In the genomic region with DNA sequence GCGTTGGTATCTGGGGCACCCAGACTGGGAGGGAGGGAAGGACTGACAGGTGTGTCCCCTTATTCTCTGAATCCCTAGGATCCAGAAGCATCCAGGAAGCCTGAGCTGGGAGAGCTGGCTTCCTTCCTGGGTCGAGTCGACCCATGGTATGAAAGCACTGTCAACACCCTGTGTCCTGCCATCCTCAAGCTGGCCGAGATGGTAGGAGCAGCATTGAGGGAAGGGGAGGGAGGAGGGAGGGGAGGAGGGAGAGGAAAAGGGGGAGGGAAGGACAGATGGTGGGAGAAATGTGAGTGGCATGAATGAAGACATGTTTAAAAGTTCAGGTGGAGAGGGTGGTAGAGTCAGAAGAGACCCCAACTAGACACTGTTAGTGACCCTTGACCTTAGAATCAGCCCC, we compare ENCODE assay signal across 26 mouse cellular contexts. TPM values are rescaled to one million over a fixed set of nuclear protein-coding genes. Genes with fewer than 3 reads are reported as not detected.
DNase-seq lines count a peak whose midpoint lies in the region; ATAC-seq and TF ChIP-seq lines count a peak whose summit lies in the region.
"Had no signal": no experiment of that assay in that cellular context is flagged by ENCODE, and none has a peak within 500 bp of the region (broad histone marks: within the 10 kb centered on the region; RNA-seq: fewer than 3 reads in every experiment).

No protein-coding gene starts in this region.

- intact Hi-C loops in left cerebral cortex, adult 2 months (cut with DNase I), result no loop called here
- intact Hi-C loops in left cerebral cortex, postnatal 25 days (cut with DNase I), result no loop called here

- no peak for ATAC-seq in embryonic facial prominence, embryonic 13.5 days (ENCODE audit: insufficient number of reproducible peaks, insufficient read depth, low FRiP score, low TSS enrichment, low read depth)
- 0 out of 2 replicates have a peak, but pooled peaks have one; percentile 7 for ATAC-seq in stomach, embryonic 15.5 days (ENCODE audit: insufficient read depth, low FRiP score, low read depth)
- ATAC-seq in stomach, postnatal 0 days (ENCODE audit: low FRiP score, low TSS enrichment), result no peak
- ATAC-seq: activated CD4-positive, CD25-positive, alpha-beta regulatory T cell, adult 4 months; forebrain, embryonic 16.5 days; hindbrain, embryonic 16.5 days had no signal

- no peaks in the 10 kb centered on the region for H3K36me3 ChIP-seq in embryonic facial prominence, embryonic 13.5 days
- no peaks in the 10 kb centered on the region for H3K36me3 ChIP-seq in embryonic facial prominence, embryonic 10.5 days (replicated peaks)
- no peaks in the 10 kb centered on the region for H3K36me3 ChIP-seq in stomach, embryonic 15.5 days
- no peaks in the 10 kb centered on the region for H3K36me3 ChIP-seq in stomach, postnatal 0 days (ENCODE audit: control insufficient read depth, insufficient read depth, low read length)
- H3K36me3 ChIP-seq: forebrain, embryonic 12.5 days; heart, embryonic 12.5 days; heart, embryonic 15.5 days; hindbrain, embryonic 10.5 days; hindbrain, embryonic 13.5 days had no signal

- no peak overlapping the region for H3K27ac ChIP-seq in embryonic facial prominence, embryonic 13.5 days
- no peak overlapping the region for H3K27ac ChIP-seq in embryonic facial prominence, embryonic 10.5 days (replicated peaks)
- H3K27ac ChIP-seq in left cerebral cortex, adult 2 months, result peak overlapping the region; percentile 28; the same call in 1 of the 2 replicates
- no peak overlapping the region for H3K27ac ChIP-seq in stomach, embryonic 15.5 days
- H3K27ac ChIP-seq in stomach, postnatal 0 days (replicated peaks), result no peak overlapping the region
- H3K27ac ChIP-seq: forebrain, embryonic 12.5 days; heart, embryonic 15.5 days; hindbrain, embryonic 10.5 days; hindbrain, embryonic 13.5 days had no signal

- no peak overlapping the region for H3K9ac ChIP-seq in embryonic facial prominence, embryonic 13.5 days
- no peak overlapping the region for H3K9ac ChIP-seq in stomach, embryonic 15.5 days
- H3K9ac ChIP-seq in stomach, postnatal 0 days (ENCODE audit: low read length), result no peak overlapping the region
- H3K9ac ChIP-seq: forebrain, embryonic 12.5 days; heart, embryonic 12.5 days; heart, embryonic 15.5 days; hindbrain, embryonic 13.5 days had no signal

- H3K27me3 ChIP-seq in embryonic facial prominence, embryonic 13.5 days, result peaks cover 7% of the 10 kb centered on the region
- H3K27me3 ChIP-seq in embryonic facial prominence, embryonic 10.5 days (replicated peaks; ENCODE audit: low read depth, poor library complexity, severe bottlenecking), result peaks cover 12% of the 10 kb centered on the region; the same call in 1 of the 2 replicates
- H3K27me3 ChIP-seq in stomach, embryonic 15.5 days (replicated peaks), result peaks cover 6% of the 10 kb centered on the region; the same call in 1 of the 2 replicates
- H3K27me3 ChIP-seq in stomach, postnatal 0 days (ENCODE audit: control insufficient read depth, insufficient read depth, low read length), result no peaks in the 10 kb centered on the region
- H3K27me3 ChIP-seq: heart, embryonic 15.5 days had no signal

- peaks cover 8% of the 10 kb centered on the region; the same call in 1 of the 2 replicates for H3K4me1 ChIP-seq in embryonic facial prominence, embryonic 13.5 days
- H3K4me1 ChIP-seq in embryonic facial prominence, embryonic 10.5 days, result 0 out of 2 replicates have a peak, but pooled peaks cover 3% of the 10 kb centered on the region
- H3K4me1 ChIP-seq in stomach, embryonic 15.5 days, result peaks cover 12% of the 10 kb centered on the region; the same call in 1 of the 2 replicates
- no peaks in the 10 kb centered on the region; the same call in 1 of the 2 replicates for H3K4me1 ChIP-seq in stomach, postnatal 0 days (replicated peaks; ENCODE audit: control insufficient read depth, insufficient read depth)
- H3K4me1 ChIP-seq: hindbrain, embryonic 13.5 days had no signal

- peak overlapping the region; percentile 34 for H3K4me2 ChIP-seq in embryonic facial prominence, embryonic 13.5 days
- H3K4me2 ChIP-seq in stomach, embryonic 15.5 days, result no peak overlapping the region
- H3K4me2 ChIP-seq in stomach, postnatal 0 days (replicated peaks; ENCODE audit: low read depth), result no peak overlapping the region
- H3K4me2 ChIP-seq: forebrain, embryonic 12.5 days; heart, embryonic 12.5 days; heart, embryonic 15.5 days; hindbrain, embryonic 13.5 days had no signal

- no peak for TF ChIP-seq CTCF in left cerebral cortex, adult 2 months (IDR thresholded peaks at IDR 0.05)
- no peak for TF ChIP-seq CTCF in stomach, postnatal 0 days (IDR thresholded peaks at IDR 0.05; ENCODE audit: low read depth)

- no peaks in the 10 kb centered on the region for H3K9me3 ChIP-seq in embryonic facial prominence, embryonic 13.5 days
- H3K9me3 ChIP-seq in embryonic facial prominence, embryonic 10.5 days, result no peaks in the 10 kb centered on the region
- no peaks in the 10 kb centered on the region for H3K9me3 ChIP-seq in stomach, embryonic 15.5 days
- no peaks in the 10 kb centered on the region for H3K9me3 ChIP-seq in stomach, postnatal 0 days (ENCODE audit: control insufficient read depth, low read length)
- H3K9me3 ChIP-seq: forebrain, embryonic 12.5 days; heart, embryonic 12.5 days; heart, embryonic 15.5 days; hindbrain, embryonic 10.5 days; hindbrain, embryonic 13.5 days had no signal

- no peak for DNase-seq in embryonic facial prominence, embryonic 10.5 days (ENCODE audit: low spot score)
- no peak for DNase-seq in left cerebral cortex, adult 2 months (ENCODE audit: extremely low spot score in 1 of 2, low spot score in 2 of 2)
- DNase-seq in left cerebral cortex, postnatal 25 days (ENCODE audit: low spot score in 2 of 2), result no peak
- no peak for DNase-seq in stomach, postnatal 0 days (ENCODE audit: low spot score)
- DNase-seq: adrenal gland, adult 8-10 months; adrenal gland, postnatal 25 days; cerebellum, adult 11-12 months; cerebellum, adult 8-10 months; cerebellum, postnatal 36 days; gastrocnemius, postnatal 10 days; gastrocnemius, postnatal 36 days; heart, postnatal 36 days had no signal

- WGBS in embryonic facial prominence, embryonic 13.5 days, result 76% methylated on average over 4 of the region's 4 CpGs
- 73% methylated on average over 4 of the region's 4 CpGs for WGBS in embryonic facial prominence, embryonic 10.5 days
- 67% methylated on average over 4 of the region's 4 CpGs for WGBS in stomach, embryonic 15.5 days
- 65% methylated on average over 4 of the region's 4 CpGs for WGBS in stomach, postnatal 0 days

- H3K4me3 ChIP-seq in embryonic facial prominence, embryonic 13.5 days, result no peak overlapping the region
- H3K4me3 ChIP-seq in embryonic facial prominence, embryonic 10.5 days, result no peak overlapping the region
- H3K4me3 ChIP-seq in left cerebral cortex, adult 2 months, result no peak overlapping the region
- H3K4me3 ChIP-seq in stomach, embryonic 15.5 days (replicated peaks), result no peak overlapping the region
- H3K4me3 ChIP-seq in stomach, postnatal 0 days (ENCODE audit: low read depth, low read length), result no peak overlapping the region
- H3K4me3 ChIP-seq: erythroblast, embryonic 14.5 days; forebrain, embryonic 12.5 days; heart, embryonic 12.5 days; heart, embryonic 15.5 days; hindbrain, embryonic 10.5 days; hindbrain, embryonic 13.5 days had no signal

- no peak for TF ChIP-seq EP300 in stomach, postnatal 0 days (optimal IDR thresholded peaks at IDR 0.05)

RNA-seq across cellular contexts. Expression of gene Mfsd6l, which starts 20.0 kb away (rescaled TPM):
- polyA plus RNA-seq in embryonic facial prominence, embryonic 13.5 days (2015; fragmentation: Nextera tagmentation; extraction: Ambion mirVana), result 0.48 and 1.1 TPM in 2 replicates
- 0.39 and 0.50 TPM in 2 replicates for polyA plus RNA-seq in embryonic facial prominence, embryonic 10.5 days (2016; fragmentation: Nextera tagmentation; extraction: Ambion mirVana)
- not detected for total RNA-seq in left cerebral cortex, adult 2 months (2021)
- total RNA-seq in left cerebral cortex, postnatal 25 days (2021), result not detected
- polyA plus RNA-seq in stomach, embryonic 15.5 days (2015; fragmentation: Nextera tagmentation; extraction: Ambion mirVana), result 2.2 and 3.2 TPM in 2 replicates
- polyA plus RNA-seq in stomach, postnatal 0 days (2015; fragmentation: Nextera tagmentation; extraction: Ambion mirVana), result 3.7 and 3.9 TPM in 2 replicates
- total RNA-seq: gastrocnemius, adult 18-20 months; gastrocnemius, postnatal 36 days; granulocyte monocyte progenitor cell, adult 5-6 weeks; heart, postnatal 36 days had no signal
- polyA plus RNA-seq: activated CD4-positive, CD25-positive, alpha-beta regulatory T cell, adult 4 months; erythroblast, embryonic 14.5 days; forebrain, embryonic 12.5 days; forebrain, embryonic 16.5 days; heart, embryonic 15.5 days; hindbrain, embryonic 13.5 days had no signal

RNA-seq across cellular contexts. Expression of gene Pik3r6, which starts 33.2 kb away (rescaled TPM):
- 1.6 and 2.2 TPM in 2 replicates for polyA plus RNA-seq in embryonic facial prominence, embryonic 13.5 days (2015; fragmentation: Nextera tagmentation; extraction: Ambion mirVana)
- 1.7 and 1.8 TPM in 2 replicates for polyA plus RNA-seq in embryonic facial prominence, embryonic 10.5 days (2016; fragmentation: Nextera tagmentation; extraction: Ambion mirVana)
- 1 to 10 TPM; 5.0 to 6.4 TPM for total RNA-seq in left cerebral cortex, adult 2 months (2021)
- total RNA-seq in left cerebral cortex, postnatal 25 days (2021), result 1 to 10 TPM; 2.8 to 4.0 TPM
- polyA plus RNA-seq in stomach, embryonic 15.5 days (2015; fragmentation: Nextera tagmentation; extraction: Ambion mirVana), result 3.2 and 4.7 TPM in 2 replicates
- 1.3 and 1.8 TPM in 2 replicates for polyA plus RNA-seq in stomach, postnatal 0 days (2015; fragmentation: Nextera tagmentation; extraction: Ambion mirVana)
- polyA plus RNA-seq: activated CD4-positive, CD25-positive, alpha-beta regulatory T cell, adult 4 months had no signal

RNA-seq across cellular contexts. Expression of gene Ccdc42, which starts 50.8 kb away (rescaled TPM):
- polyA plus RNA-seq in embryonic facial prominence, embryonic 13.5 days (2015; fragmentation: Nextera tagmentation; extraction: Ambion mirVana), result 0.26 TPM in 1 of 2 replicates, not detected in the other
- polyA plus RNA-seq in embryonic facial prominence, embryonic 10.5 days (2016; fragmentation: Nextera tagmentation; extraction: Ambion mirVana), result 0.55 and 0.68 TPM in 2 replicates
- 1 to 10 TPM in 1 of 2 experiments, under 1 TPM in 1; 0.66 to 1.2 TPM for total RNA-seq in left cerebral cortex, adult 2 months (2021)
- 1 to 10 TPM; 1.1 to 1.6 TPM for total RNA-seq in left cerebral cortex, postnatal 25 days (2021)
- 0.42 and 0.50 TPM in 2 replicates for polyA plus RNA-seq in stomach, embryonic 15.5 days (2015; fragmentation: Nextera tagmentation; extraction: Ambion mirVana)
- polyA plus RNA-seq in stomach, postnatal 0 days (2015; fragmentation: Nextera tagmentation; extraction: Ambion mirVana), result not detected in 2 replicates
- total RNA-seq: adrenal gland, adult 8-10 months; adrenal gland, postnatal 25 days; ES-E14; gastrocnemius, adult 18-20 months; gastrocnemius, postnatal 36 days; granulocyte monocyte progenitor cell, adult 5-6 weeks; heart, postnatal 36 days had no signal
- polyA plus RNA-seq: activated CD4-positive, CD25-positive, alpha-beta regulatory T cell, adult 4 months; erythroblast, embryonic 14.5 days had no signal
